Mouse (Mus musculus): ENCODE measurements at regions not wholly inside any gene's neighbourhood (a gene's known extent, or its start where the extent isn't known, plus 50 kb on each side); places are given as distances from the start of the nearest gene placed in this dataset.

- no peak for TF ChIP-seq CTCF (conservative IDR thresholded peaks at IDR 0.05; ENCODE audit: low read length)
- TF ChIP-seq POU5F1 (IDR thresholded peaks at IDR 0.05; ENCODE audit: borderline replicate concordance, low read length) = no peak
Observed at GRCm38 (mm10) chr10:68990584-68990983, 160.7 kb upstream of the Rhobtb1 start.

All from E14TG2a.4 (cell line).